Mouse (Mus musculus) hindbrain, embryonic 12.5 days (tissue): ENCODE measurements at regions not wholly inside any gene's neighbourhood (a gene's known extent, or its start where the extent isn't known, plus 50 kb on each side); places are given as distances from the start of the nearest gene placed in this dataset.

Experiments
- ATAC-seq: fragments of 200-750 bp; cut with Nextera tagmentation; 2 replicates; pipeline ENCODE4 v1.8.0; 2017; ENCODE audit warnings: moderate TSS enrichment; ENCODE audit not compliant: low FRiP score
- H3K27ac ChIP-seq: fragments of 300-500 bp; sonication (generic); 2 replicates; pipeline ENCODE4 v1.5.1; 2016; ENCODE audit warnings: mild to moderate bottlenecking
- H3K27me3 ChIP-seq: fragments of 300-500 bp; sonication (generic); 2 replicates; pipeline ENCODE4 v1.6.1; 2016; ENCODE audit warnings: mild to moderate bottlenecking
- H3K36me3 ChIP-seq: fragments of 300-500 bp; sonication (generic); 2 replicates; pipeline ENCODE4 v1.6.1; 2016; ENCODE audit warnings: mild to moderate bottlenecking
- H3K4me1 ChIP-seq: fragments of 300-500 bp; sonication (generic); 2 replicates; pipeline ENCODE4 v1.6.1; 2016
- H3K4me2 ChIP-seq: fragments of 300-500 bp; sonication (generic); replicated peaks from 2 replicates; pipeline ENCODE4 v1.6.1; 2016; ENCODE audit warnings: mild to moderate bottlenecking
- H3K4me3 ChIP-seq: fragments of 300-500 bp; sonication (generic); 2 replicates; pipeline ENCODE4 v1.5.1; 2016; ENCODE audit warnings: mild to moderate bottlenecking
- H3K9ac ChIP-seq: fragments of 300-500 bp; sonication (generic); 2 replicates; pipeline ENCODE4 v1.6.1; 2016; ENCODE audit warnings: mild to moderate bottlenecking, moderate library complexity
- H3K9me3 ChIP-seq: fragments of 300-500 bp; sonication (generic); replicated peaks from 2 replicates; pipeline ENCODE4 v1.6.1; 2016; ENCODE audit warnings: mild to moderate bottlenecking
- WGBS: fragments of 180-500 bp; shearing (Covaris S2); methylation state at CpG from one replicate; pipeline ENCODE4 v1.1.7; 2016; 5-methylcytosine and 5-hydroxymethylcytosine counted together

GRCm38 (mm10) chr12:77133465-77134305 lies 104.2 kb upstream of the Fut8 start:
- Histone ChIP-seq H3K9ac (no peak overlapping the region), H3K9me3 (no peaks in the 10 kb centered on the region), H3K27ac (no peak overlapping the region), H3K4me2 (no peak overlapping the region), H3K4me3 (no peak overlapping the region), H3K36me3 (no peaks in the 10 kb centered on the region), H3K27me3 (no peaks in the 10 kb centered on the region), H3K4me1 (no peaks in the 10 kb centered on the region)
- ATAC-seq, result no peak
- WGBS, result 80% methylated on average over 5 of the region's 5 CpGs

DNA sequence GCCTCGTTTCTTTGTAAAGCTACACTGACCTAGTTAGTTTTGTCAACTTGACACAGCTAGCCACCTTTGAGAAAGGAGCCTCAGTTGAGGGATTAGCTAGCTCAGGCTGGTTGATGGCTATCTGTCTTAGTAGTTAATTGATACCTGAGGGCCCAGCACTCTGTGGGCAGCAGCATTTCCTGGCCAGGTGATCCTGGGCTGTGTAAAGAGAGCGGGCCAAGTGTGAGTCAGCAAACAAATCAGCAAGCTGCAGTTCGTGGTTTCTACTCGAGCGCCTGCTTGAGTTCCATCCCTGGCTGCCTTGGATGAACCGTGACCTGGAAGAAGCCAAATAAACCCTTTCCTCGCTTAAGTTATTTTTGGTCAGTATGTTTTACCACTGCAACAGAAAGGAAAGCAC lies 106.6 kb upstream of the Fut8 start:
- Histone ChIP-seq H3K4me1 (no peaks in the 10 kb centered on the region), H3K4me3 (no peak overlapping the region), H3K4me2 (no peak overlapping the region), H3K27ac (no peak overlapping the region), H3K27me3 (no peaks in the 10 kb centered on the region), H3K9ac (no peak overlapping the region), H3K36me3 (no peaks in the 10 kb centered on the region), H3K9me3 (no peaks in the 10 kb centered on the region)
- WGBS, result 69% methylated on average over 7 of the region's 7 CpGs
- no peak for ATAC-seq

DNA sequence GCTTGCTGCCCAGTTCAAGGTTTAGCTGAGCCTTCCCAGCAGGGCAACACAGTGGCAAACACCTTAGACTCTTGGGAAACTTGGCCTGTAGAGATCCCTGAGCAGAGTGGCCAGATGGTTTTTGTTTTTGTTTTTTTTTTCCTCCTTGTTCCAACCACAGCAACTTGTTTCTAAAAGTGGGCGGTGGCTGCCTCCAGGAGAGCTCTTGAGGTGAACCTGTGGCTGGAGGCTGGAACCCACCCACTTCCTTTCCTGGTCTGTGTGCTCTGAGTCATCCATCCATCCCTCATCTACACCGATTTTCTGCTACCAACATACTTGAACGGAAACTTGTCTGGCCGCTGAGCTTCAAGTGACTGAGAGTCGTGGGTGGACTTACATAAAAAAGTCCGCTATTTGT lies 107.4 kb upstream of the Fut8 start:
- no peaks in the 10 kb centered on the region for H3K36me3 ChIP-seq
- H3K27ac ChIP-seq, result no peak overlapping the region
- no peaks in the 10 kb centered on the region for H3K4me1 ChIP-seq
- no peak for ATAC-seq
- no peak overlapping the region for H3K4me2 ChIP-seq
- no peak overlapping the region for H3K4me3 ChIP-seq
- H3K9ac ChIP-seq, result no peak overlapping the region
- no peaks in the 10 kb centered on the region for H3K27me3 ChIP-seq
- no peaks in the 10 kb centered on the region for H3K9me3 ChIP-seq
- 76% methylated on average over 6 of the region's 6 CpGs for WGBS

GRCm38 (mm10) chr12:77124267-77124666 lies 113.7 kb upstream of the Fut8 start:
- no peak overlapping the region for H3K4me2 ChIP-seq
- ATAC-seq, result no peak
- no peak overlapping the region for H3K9ac ChIP-seq
- no peak overlapping the region for H3K4me3 ChIP-seq
- WGBS, result 50% methylated on average over 1 of the region's 1 CpGs
- H3K27me3 ChIP-seq, result no peaks in the 10 kb centered on the region
- H3K36me3 ChIP-seq, result no peaks in the 10 kb centered on the region
- no peak overlapping the region for H3K27ac ChIP-seq
- no peaks in the 10 kb centered on the region for H3K9me3 ChIP-seq
- H3K4me1 ChIP-seq, result no peaks in the 10 kb centered on the region

- H3K9me3 ChIP-seq, result no peaks in the 10 kb centered on the region
- no peaks in the 10 kb centered on the region for H3K4me1 ChIP-seq
- H3K27ac ChIP-seq, result no peak overlapping the region
- H3K36me3 ChIP-seq, result no peaks in the 10 kb centered on the region
- WGBS, result 82% methylated on average over 2 of the region's 2 CpGs
- no peak overlapping the region for H3K4me3 ChIP-seq
- H3K4me2 ChIP-seq, result no peak overlapping the region
- no peaks in the 10 kb centered on the region for H3K27me3 ChIP-seq
- no peak for ATAC-seq
- H3K9ac ChIP-seq, result no peak overlapping the region
Measured at GRCm38 (mm10) chr12:77113516-77113915, 124.4 kb upstream of the Fut8 start.

- no peak for ATAC-seq
- H3K9ac ChIP-seq, result no peak overlapping the region
- H3K36me3 ChIP-seq, result no peaks in the 10 kb centered on the region
- no peaks in the 10 kb centered on the region for H3K9me3 ChIP-seq
- H3K4me2 ChIP-seq, result no peak overlapping the region
- no peaks in the 10 kb centered on the region for H3K4me1 ChIP-seq
- H3K27me3 ChIP-seq, result no peaks in the 10 kb centered on the region
- no peak overlapping the region for H3K27ac ChIP-seq
- H3K4me3 ChIP-seq, result no peak overlapping the region
- 85% methylated on average over 2 of the region's 2 CpGs for WGBS
Measured at GRCm38 (mm10) chr12:77112133-77112532, 125.8 kb upstream of the Fut8 start.

DNA sequence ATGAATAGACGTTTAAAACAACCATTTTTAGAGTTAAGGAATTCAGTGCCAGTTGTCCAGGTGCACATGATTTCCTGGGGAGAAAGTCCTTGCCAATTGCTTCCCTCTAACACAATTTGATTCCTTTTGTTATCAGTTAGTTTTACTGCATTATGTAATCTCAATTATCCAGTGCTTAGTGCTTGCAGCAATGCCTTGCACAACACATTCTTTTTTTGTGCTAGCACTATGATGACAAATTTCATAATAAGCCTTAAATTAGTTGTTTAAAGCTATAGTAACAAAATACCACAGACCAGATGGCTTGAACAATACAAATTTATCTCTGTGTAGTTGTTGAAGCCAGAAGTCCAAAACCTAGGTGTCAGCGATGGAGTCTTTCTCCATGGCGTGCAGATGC lies 130.7 kb upstream of the Fut8 start:
- ATAC-seq, result no peak
- Histone ChIP-seq H3K9me3 (no peaks in the 10 kb centered on the region), H3K4me1 (no peaks in the 10 kb centered on the region), H3K4me2 (no peak overlapping the region), H3K27ac (no peak overlapping the region), H3K4me3 (no peak overlapping the region), H3K36me3 (no peaks in the 10 kb centered on the region), H3K27me3 (no peaks in the 10 kb centered on the region), H3K9ac (no peak overlapping the region)
- 90% methylated on average over 3 of the region's 3 CpGs for WGBS

DNA sequence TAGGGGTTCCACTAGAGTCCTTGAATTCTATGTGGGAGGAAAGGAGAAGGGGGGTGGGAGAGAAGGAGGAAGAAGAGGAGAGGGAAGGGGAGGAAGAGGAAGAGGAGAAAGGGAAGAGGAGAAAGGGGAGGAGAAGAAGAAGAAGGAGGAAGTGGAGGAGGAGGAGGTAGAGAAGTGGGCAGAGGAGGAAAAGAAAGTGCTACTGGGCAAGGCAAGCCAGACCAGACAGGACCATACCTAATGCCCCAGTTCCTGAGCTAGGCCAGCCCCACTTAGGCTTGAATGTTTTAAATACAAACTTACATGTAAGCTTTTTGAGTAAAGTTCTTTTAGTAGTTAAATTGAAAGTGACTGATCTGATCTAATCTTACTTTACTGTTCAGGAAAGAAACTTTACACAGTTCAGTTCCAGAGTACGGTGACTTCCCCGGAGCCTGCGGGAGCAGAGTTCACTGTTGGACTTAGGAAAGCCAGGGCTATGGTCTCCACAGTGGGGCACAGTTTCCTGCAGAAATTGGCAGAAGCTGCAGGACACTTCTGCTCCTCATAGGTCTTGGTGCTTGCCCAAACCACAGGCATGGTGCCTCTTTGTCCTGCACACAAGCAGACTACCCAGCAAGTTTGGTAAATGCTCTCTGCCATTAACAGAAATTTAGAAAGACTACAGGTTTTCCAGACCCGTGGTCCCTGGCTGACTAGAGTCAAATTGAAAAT lies 131.9 kb upstream of the Fut8 start:
- H3K9ac ChIP-seq, result no peak overlapping the region
- H3K36me3 ChIP-seq, result no peaks in the 10 kb centered on the region
- no peak overlapping the region for H3K27ac ChIP-seq
- no peak for ATAC-seq
- 84% methylated on average over 4 of the region's 4 CpGs for WGBS
- H3K4me3 ChIP-seq, result no peak overlapping the region
- no peaks in the 10 kb centered on the region for H3K27me3 ChIP-seq
- no peaks in the 10 kb centered on the region for H3K9me3 ChIP-seq
- H3K4me1 ChIP-seq, result no peaks in the 10 kb centered on the region
- no peak overlapping the region for H3K4me2 ChIP-seq

- H3K27me3 ChIP-seq, result no peaks in the 10 kb centered on the region
- no peaks in the 10 kb centered on the region for H3K4me1 ChIP-seq
- H3K4me2 ChIP-seq, result no peak overlapping the region
- no peak overlapping the region for H3K4me3 ChIP-seq
- no peaks in the 10 kb centered on the region for H3K9me3 ChIP-seq
- no peak overlapping the region for H3K27ac ChIP-seq
- H3K36me3 ChIP-seq, result no peaks in the 10 kb centered on the region
- no peak for ATAC-seq
- 97% methylated on average over 2 of the region's 2 CpGs for WGBS
- H3K9ac ChIP-seq, result no peak overlapping the region
Measured at GRCm38 (mm10) chr12:77100482-77100881, 137.4 kb upstream of the Fut8 start.

DNA sequence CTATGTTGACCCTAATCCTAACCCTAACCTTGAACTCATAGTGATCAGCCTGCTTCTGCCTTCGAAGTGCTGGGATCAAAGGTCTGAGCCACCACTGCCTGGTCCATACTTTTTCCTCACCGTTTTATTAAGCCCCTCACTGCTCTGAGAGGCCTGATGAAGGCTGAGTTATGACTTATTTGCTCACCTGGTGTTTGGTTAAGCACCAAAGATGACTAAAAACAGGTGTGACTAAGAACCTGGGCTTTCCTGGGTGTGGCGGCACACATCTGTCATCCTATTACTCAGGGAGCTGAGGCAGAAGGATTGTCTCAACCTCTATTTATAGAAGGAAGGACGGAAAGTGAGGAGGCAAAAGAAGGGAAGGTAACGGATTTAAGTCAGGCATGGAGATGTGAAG lies 137.5 kb upstream of the Max start:
- H3K9me3 ChIP-seq, result no peaks in the 10 kb centered on the region
- no peaks in the 10 kb centered on the region for H3K4me1 ChIP-seq
- H3K36me3 ChIP-seq, result no peaks in the 10 kb centered on the region
- H3K9ac ChIP-seq, result no peak overlapping the region
- H3K4me3 ChIP-seq, result no peak overlapping the region
- no peak for ATAC-seq
- WGBS, result 86% methylated on average over 5 of the region's 5 CpGs
- no peak overlapping the region for H3K4me2 ChIP-seq
- H3K27ac ChIP-seq, result no peak overlapping the region
- no peaks in the 10 kb centered on the region for H3K27me3 ChIP-seq

DNA sequence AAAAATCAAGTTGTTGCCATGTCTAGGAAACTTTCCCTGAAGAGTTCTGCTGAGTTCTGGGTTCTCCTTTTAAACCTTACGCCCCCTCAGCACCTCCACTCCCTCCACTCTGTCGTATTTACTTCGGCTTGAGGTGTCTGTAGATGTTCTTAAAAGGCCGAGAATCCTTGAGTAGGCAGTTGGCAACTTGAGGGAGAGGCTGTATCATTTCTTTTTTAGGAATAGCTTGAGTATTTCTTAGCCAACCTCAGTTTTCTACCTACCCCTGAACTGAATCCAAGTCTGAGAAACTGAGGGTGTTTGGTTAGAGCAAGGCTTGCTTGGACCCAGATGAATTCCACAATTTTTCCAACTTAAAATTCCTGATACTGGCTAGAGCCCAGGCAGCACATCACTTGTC lies 136.8 kb upstream of the Max start:
- Histone ChIP-seq H3K4me2 (no peak overlapping the region), H3K4me1 (no peaks in the 10 kb centered on the region), H3K27me3 (no peaks in the 10 kb centered on the region), H3K36me3 (no peaks in the 10 kb centered on the region), H3K27ac (no peak overlapping the region), H3K4me3 (no peak overlapping the region), H3K9ac (no peak overlapping the region), H3K9me3 (no peaks in the 10 kb centered on the region)
- 92% methylated on average over 4 of the region's 4 CpGs for WGBS
- ATAC-seq, result no peak

- Histone ChIP-seq H3K4me1 (no peaks in the 10 kb centered on the region), H3K4me2 (no peak overlapping the region), H3K27me3 (no peaks in the 10 kb centered on the region), H3K27ac (no peak overlapping the region), H3K36me3 (no peaks in the 10 kb centered on the region), H3K9me3 (no peaks in the 10 kb centered on the region), H3K9ac (no peak overlapping the region), H3K4me3 (no peak overlapping the region)
- WGBS, result 95% methylated on average over 2 of the region's 2 CpGs
- ATAC-seq, result no peak
Measured at GRCm38 (mm10) chr12:77097831-77098230, 135.8 kb upstream of the Max start.

GRCm38 (mm10) chr12:77096461-77096860 lies 134.5 kb upstream of the Max start:
- Histone ChIP-seq H3K4me3 (no peak overlapping the region), H3K9me3 (no peaks in the 10 kb centered on the region), H3K4me1 (no peaks in the 10 kb centered on the region), H3K9ac (no peak overlapping the region), H3K27ac (no peak overlapping the region), H3K27me3 (no peaks in the 10 kb centered on the region), H3K36me3 (no peaks in the 10 kb centered on the region), H3K4me2 (no peak overlapping the region)
- 86% methylated on average over 4 of the region's 4 CpGs for WGBS
- no peak for ATAC-seq
